Mouse (Mus musculus) liver, embryonic 11.5 days (tissue): Measurements from ENCODE around the gene Slc48a1. TPM values are rescaled to one million over a fixed set of nuclear protein-coding genes. Genes with fewer than 3 reads are reported as not detected.
A peak's percentile ranks its signal among the peaks of the same experiment; 100 is the strongest.

Experiments used
- ATAC-seq: fragments of 200-750 bp; cut with Nextera tagmentation; replicated peaks from 2 replicates; pipeline ENCODE4 v1.8.0; 2017; ENCODE audit warnings: moderate number of reproducible peaks, mild to moderate bottlenecking, moderate TSS enrichment, moderate library complexity; ENCODE audit not compliant: low FRiP score
- DNase-seq: peaks from one replicate; pipeline ENCODE4 v3.0.0-alpha.2; 2017; ENCODE audit warnings: low spot score
- H3K27ac ChIP-seq: fragments of 300-500 bp; sonication (generic); 2 replicates; pipeline ENCODE4 v1.5.1; 2014; ENCODE audit warnings: mild to moderate bottlenecking, low read depth, low read length, control low read depth
- H3K27me3 ChIP-seq: fragments of 300-500 bp; sonication (generic); replicated peaks from 2 replicates; pipeline ENCODE4 v1.6.1; 2014; ENCODE audit warnings: low read length, mixed read lengths; ENCODE audit not compliant: control insufficient read depth, insufficient read depth
- H3K36me3 ChIP-seq: fragments of 300-500 bp; sonication (generic); 2 replicates; pipeline ENCODE4 v1.6.1; 2014; ENCODE audit warnings: mild to moderate bottlenecking, low read length, moderate library complexity, mixed read lengths; ENCODE audit not compliant: control insufficient read depth, insufficient read depth
- H3K4me1 ChIP-seq: fragments of 300-500 bp; sonication (generic); replicated peaks from 2 replicates; pipeline ENCODE4 v1.6.1; 2014; ENCODE audit warnings: low read length, mixed read lengths; ENCODE audit not compliant: control insufficient read depth, insufficient read depth
- H3K4me2 ChIP-seq: fragments of 300-500 bp; sonication (generic); 2 replicates; pipeline ENCODE4 v1.6.1; 2014; ENCODE audit warnings: mild to moderate bottlenecking, control low read depth, moderate library complexity
- H3K4me3 ChIP-seq: fragments of 300-500 bp; sonication (generic); 2 replicates; pipeline ENCODE4 v1.5.1; 2014; ENCODE audit warnings: low read depth, low read length, control low read depth
- H3K9ac ChIP-seq: fragments of 300-500 bp; sonication (generic); 2 replicates; pipeline ENCODE4 v1.6.1; 2014; ENCODE audit warnings: low read depth, low read length, control low read depth
- H3K9me3 ChIP-seq: fragments of 300-500 bp; sonication (generic); 2 replicates; pipeline ENCODE4 v1.6.1; 2016; ENCODE audit warnings: low read length, inconsistent platforms, mixed read lengths; ENCODE audit not compliant: control insufficient read depth
- WGBS: fragments of 180-500 bp; shearing (Covaris S2); extraction: QIAGEN DNeasy Blood & Tissue Kit; methylation state at CpG from one replicate; pipeline ENCODE4 v1.1.7; 2014; 5-methylcytosine and 5-hydroxymethylcytosine counted together
- polyA plus RNA-seq: library from polyadenylated mRNA; unstranded; fragments of >200 nt; fragmentation: Nextera tagmentation; extraction: Ambion mirVana; gene quantifications from 2 replicates; pipeline ENCODE4 v1.2.1, GENCODE M21; 2014

Slc48a1 gene
- polyA plus RNA-seq, 1 experiment from 2014 or later, result 55.0 TPM

DNA sequence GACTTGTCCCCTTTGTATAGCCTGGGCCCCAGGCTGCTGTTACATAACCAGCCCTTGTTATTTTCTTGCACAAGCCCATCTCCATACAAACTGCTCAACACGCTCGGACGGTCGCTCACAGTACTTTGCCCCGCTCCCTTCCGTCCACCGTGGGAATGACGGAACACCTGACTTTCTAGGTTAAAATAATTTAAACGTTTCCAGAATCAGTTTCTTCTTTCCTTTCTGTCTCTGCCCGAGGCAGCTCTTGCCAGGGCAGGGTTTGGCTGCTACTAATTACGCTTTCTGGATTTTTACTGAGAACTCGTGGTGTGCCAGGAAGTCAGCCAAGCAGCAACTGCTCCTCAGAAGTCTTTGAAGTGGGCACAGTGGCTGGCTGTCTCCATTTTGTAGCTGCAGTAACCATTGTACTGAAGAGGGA is 2.3 kb downstream of the Slc48a1 start:
- ATAC-seq (no peak), DNase-seq (no peak)
- Histone ChIP-seq H3K4me2 (no peak overlapping the region), H3K27me3 (peaks cover 5% of the 10 kb centered on the region), H3K4me3 (no peak overlapping the region), H3K9me3 (no peaks in the 10 kb centered on the region), H3K36me3 (no peaks in the 10 kb centered on the region), H3K9ac (no peak overlapping the region), H3K4me1 (peaks cover 17% of the 10 kb centered on the region), H3K27ac (no peak overlapping the region)
- 83% methylated on average over 12 of the region's 12 CpGs for WGBS

DNA sequence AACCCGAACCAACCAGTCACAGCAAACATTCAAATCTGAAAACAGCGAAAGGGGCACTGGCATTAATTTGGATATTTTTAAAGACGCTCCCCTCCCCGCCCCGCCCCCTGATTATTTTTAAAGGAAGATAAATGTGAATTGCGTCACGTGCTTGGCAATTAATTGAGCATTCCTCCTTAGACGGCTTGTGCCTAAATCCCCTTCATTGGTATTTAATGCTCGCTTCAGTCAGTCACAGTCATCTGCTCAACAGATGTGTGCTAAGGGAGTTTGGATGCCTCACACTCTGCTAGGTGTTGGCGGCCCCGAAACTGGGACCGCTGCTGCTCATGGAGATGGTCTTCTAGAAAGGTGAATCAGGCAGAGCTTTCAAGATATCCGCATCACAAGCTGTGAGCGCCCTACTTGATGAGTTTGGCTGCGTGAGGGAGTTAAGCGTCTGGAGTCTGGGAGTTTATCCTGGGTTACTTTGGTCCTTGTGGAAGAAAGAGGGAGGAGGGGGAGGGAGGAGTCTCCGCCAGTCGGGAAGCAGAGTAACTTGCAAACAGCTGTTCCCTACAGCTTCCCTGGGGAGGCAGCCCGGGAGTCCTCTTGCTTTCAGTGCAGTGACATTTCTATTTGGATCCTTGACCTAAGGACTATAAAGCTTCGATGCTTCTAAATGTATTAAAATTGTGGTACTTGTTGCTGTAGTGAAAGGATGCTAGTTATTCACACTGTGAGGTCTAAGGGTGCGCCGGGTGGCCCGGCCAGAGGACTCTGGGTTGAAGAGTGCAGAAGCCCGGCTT is 3.8 kb downstream of the Slc48a1 start:
- WGBS, result 19% methylated on average over 24 of the region's 24 CpGs
- Histone ChIP-seq H3K4me3 (peak overlapping the region; percentile 38), H3K9me3 (no peaks in the 10 kb centered on the region), H3K36me3 (no peaks in the 10 kb centered on the region), H3K27ac (no peak overlapping the region; the same call in 1 of the 2 replicates), H3K4me2 (peak overlapping the region; percentile 66), H3K27me3 (peaks cover 5% of the 10 kb centered on the region), H3K9ac (0 out of 2 replicates have a peak overlapping the region, but pooled peaks have one; percentile 26), H3K4me1 (peaks cover 31% of the 10 kb centered on the region)
- ATAC-seq, result no peak
- no peak for DNase-seq

DNA sequence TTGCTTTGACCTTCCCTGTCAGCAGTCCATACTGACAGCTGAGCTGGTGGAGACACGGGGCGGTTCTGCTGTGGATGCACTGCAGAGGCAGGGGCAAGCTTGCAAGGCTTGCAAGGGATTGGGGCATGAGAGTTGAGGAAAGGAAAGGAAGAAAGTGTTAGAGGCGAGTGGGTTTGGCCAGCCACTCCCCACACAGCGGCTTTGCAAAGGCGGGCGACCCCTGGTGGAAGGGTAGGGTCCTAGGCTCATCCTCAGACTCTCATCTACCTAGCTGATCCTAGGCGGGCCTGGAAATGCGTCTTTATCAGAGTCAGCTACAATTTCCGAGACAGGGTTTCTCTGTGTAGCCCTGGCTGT is 4.4 kb downstream of the Slc48a1 start:
- Histone ChIP-seq H3K9ac (no peak overlapping the region), H3K9me3 (no peaks in the 10 kb centered on the region), H3K27ac (no peak overlapping the region; the same call in 1 of the 2 replicates), H3K4me3 (peak overlapping the region; percentile 38), H3K4me2 (peak overlapping the region; percentile 66), H3K27me3 (peaks cover 5% of the 10 kb centered on the region), H3K36me3 (no peaks in the 10 kb centered on the region), H3K4me1 (peaks cover 36% of the 10 kb centered on the region)
- ATAC-seq (peak; percentile 42), DNase-seq (peak; percentile 75)
- WGBS, result 5% methylated on average over 9 of the region's 9 CpGs

DNA sequence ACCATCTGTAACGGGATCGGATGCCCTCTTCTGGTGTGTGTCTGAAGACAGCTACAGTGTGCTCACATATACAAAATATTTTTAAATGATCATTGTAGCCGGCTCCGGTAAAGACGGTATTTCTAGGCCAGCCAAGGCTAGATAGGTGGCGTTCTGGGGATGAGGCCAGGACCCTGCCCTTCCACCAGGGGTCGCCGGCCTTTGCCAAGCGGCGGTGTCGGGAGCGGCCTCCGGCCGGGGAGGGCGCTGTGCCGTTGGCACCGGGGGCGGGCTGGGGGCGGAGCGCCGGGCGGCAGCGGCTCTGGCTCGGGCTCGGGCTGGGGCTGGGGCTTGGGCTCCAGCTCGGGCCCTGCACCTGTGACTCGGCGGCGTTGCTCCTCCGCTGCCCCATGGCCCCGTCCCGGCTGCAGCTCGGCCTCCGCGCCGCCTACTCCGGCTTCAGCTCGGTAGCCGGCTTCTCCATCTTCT is 5.8 kb downstream of the Slc48a1 start:
- Histone ChIP-seq H3K27me3 (peaks cover 5% of the 10 kb centered on the region), H3K9me3 (no peaks in the 10 kb centered on the region), H3K4me1 (peaks cover 42% of the 10 kb centered on the region), H3K27ac (peak overlapping the region; percentile 69), H3K36me3 (no peaks in the 10 kb centered on the region), H3K4me2 (peak overlapping the region; percentile 89), H3K4me3 (peak overlapping the region; percentile 94), H3K9ac (peak overlapping the region; percentile 94)
- 4% methylated on average over 33 of the region's 39 CpGs for WGBS
- DNase-seq, result peak; percentile 89
- ATAC-seq, result peak; percentile 83

DNA sequence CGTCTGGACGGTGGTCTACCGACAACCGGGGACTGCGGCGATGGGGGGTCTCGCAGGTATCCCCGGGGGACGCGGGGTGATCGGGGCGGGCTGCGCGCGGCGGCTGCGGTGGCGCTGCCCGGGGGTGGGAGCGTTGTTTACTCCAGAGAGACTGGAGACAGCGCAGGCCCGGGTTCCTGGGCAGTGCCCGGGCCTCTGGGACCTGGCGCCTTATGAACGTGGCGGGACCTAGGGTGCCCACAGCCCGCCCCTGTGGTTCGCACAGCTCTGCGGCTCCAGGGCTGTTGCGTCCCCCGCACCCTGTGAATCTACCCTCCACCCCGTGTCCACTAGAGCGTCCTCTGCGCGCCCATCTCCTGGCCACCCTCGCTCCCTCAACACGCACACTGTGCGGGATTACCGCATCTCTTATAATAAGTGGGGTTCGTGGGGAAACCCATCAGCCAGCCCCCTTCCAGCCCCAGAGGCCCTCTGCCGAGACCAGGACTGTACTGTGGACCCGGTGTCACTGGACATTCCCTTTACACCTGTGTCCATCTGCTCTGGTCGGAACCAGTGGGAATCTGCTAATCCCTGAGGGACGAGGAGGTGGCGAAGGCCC is 6.3 kb downstream of the Slc48a1 start:
- Histone ChIP-seq H3K9ac (peak overlapping the region; percentile 94), H3K9me3 (no peaks in the 10 kb centered on the region), H3K4me2 (peak overlapping the region; percentile 89), H3K27ac (peak overlapping the region; percentile 69), H3K36me3 (no peaks in the 10 kb centered on the region), H3K27me3 (peaks cover 5% of the 10 kb centered on the region), H3K4me3 (peak overlapping the region; percentile 94), H3K4me1 (peaks cover 42% of the 10 kb centered on the region)
- ATAC-seq (peak; percentile 46), DNase-seq (no peak)
- WGBS, result 7% methylated on average over 45 of the region's 45 CpGs

DNA sequence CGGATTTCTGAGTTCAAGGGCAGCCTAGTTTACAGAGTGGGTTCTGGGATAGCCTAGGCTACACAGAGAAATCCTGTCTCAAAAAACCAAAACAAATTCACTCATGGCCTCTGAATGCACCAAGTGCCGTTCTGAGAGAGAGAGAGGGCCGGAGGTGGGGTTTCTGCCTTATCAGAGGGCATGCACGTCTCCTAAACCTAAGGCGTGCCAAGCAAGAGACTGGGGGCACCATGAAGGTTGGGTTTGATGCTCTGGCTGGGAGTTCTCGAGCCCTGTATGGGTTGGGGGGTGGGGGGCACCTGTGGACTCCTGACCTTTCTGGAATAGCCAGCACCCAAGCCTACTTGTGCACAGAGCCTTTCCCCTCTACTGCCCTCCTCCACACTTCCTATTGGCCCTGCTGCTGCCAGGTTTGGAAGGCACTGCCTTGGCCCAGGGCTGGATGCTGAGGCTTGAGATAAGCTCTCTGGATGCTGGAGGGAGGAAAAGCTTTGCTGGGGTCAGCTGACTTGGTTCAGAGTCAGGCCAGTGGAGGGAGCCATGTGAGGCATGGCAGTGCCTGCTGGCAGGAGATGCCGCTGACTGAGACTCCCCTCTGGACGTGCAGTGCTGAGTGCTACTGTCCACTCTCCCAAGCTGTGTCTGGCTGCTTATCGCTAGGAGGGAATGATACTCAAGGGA is 7.6 kb downstream of the Slc48a1 start:
- 50% methylated on average over 9 of the region's 9 CpGs for WGBS
- ATAC-seq, result peak; percentile 59
- H3K4me3 ChIP-seq, result peak overlapping the region; percentile 94
- peaks cover 42% of the 10 kb centered on the region for H3K4me1 ChIP-seq
- H3K4me2 ChIP-seq, result peak overlapping the region; percentile 89
- H3K36me3 ChIP-seq, result no peaks in the 10 kb centered on the region; the same call in 1 of the 2 replicates
- H3K9ac ChIP-seq, result peak overlapping the region; percentile 57
- H3K27me3 ChIP-seq, result peaks cover 5% of the 10 kb centered on the region
- peak overlapping the region; percentile 91 for H3K27ac ChIP-seq
- H3K9me3 ChIP-seq, result no peaks in the 10 kb centered on the region
- DNase-seq, result no peak

DNA sequence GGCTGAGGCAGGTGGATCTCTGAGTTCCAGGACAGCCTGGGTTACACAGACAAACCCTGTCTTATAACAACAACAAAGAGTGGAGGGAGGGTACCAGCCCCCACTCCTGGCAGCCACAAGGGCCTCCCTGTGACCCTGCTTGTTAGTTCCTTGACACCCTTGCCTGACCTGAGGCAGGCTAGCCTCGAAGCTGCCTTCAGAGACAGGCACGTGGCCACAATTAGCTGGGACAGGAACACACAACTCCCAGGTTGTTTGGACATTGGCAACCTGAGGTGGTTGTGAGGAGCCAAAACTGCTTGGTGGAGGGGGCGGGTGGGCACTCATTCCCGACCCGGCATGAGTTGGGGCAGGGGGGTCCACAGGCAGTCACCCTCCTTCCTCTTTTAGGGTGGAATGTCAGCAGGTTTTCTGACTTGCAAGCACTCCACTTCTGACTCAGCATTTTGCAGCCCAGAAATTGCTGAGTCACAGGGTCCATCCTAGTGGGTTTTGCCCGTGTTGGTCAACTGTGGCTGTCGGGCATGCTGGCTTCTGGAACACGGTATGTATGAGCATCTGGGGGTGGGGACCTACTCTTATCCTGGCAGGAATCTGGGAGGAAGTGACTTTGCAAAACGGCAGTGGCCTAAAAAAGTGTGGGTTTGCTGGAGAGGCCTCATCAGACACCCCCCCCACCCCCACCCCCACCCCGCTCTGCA is 8.2 kb downstream of the Slc48a1 start:
- Histone ChIP-seq H3K36me3 (peaks cover 2% of the 10 kb centered on the region; the same call in 1 of the 2 replicates), H3K27me3 (peaks cover 5% of the 10 kb centered on the region), H3K4me1 (peaks cover 42% of the 10 kb centered on the region), H3K9me3 (no peaks in the 10 kb centered on the region), H3K9ac (peak overlapping the region; percentile 57), H3K27ac (peak overlapping the region; percentile 91), H3K4me3 (peak overlapping the region; percentile 94), H3K4me2 (peak overlapping the region; percentile 89)
- ATAC-seq (0 out of 2 replicates have a peak, but pooled peaks have one; percentile 6), DNase-seq (peak; percentile 66)
- WGBS, result 43% methylated on average over 10 of the region's 10 CpGs
